Mouse (Mus musculus): Measurements from ENCODE around the gene Ddx39b. TPM values are rescaled to one million over a fixed set of nuclear protein-coding genes. Genes with fewer than 3 reads are reported as not detected.
"Not testable (repeated sequence)": the region's sequence is repeated elsewhere in the genome, so short reads cannot be mapped to it uniquely, and the experiment has no call there.

The Ddx39b gene
- polyA plus RNA-seq, 1 experiment from 2014 or later, result 340 TPM

- Histone ChIP-seq H3K9ac (ENCODE audit: low read length) (no peak overlapping the region), H3K4me1 (ENCODE audit: control insufficient read depth, insufficient read depth, low read length) (peaks cover 38% of the 10 kb centered on the region), H3K27ac (ENCODE audit: low read length) (no peak overlapping the region), H3K4me3 (replicated peaks; ENCODE audit: low read length) (no peak overlapping the region), H3K9me3 (replicated peaks; ENCODE audit: control insufficient read depth, low read length) (no peaks in the 10 kb centered on the region), H3K4me2 (ENCODE audit: low read depth, low read length) (0 out of 2 replicates have a peak overlapping the region, but pooled peaks have one; percentile 3), H3K27me3 (ENCODE audit: control insufficient read depth, insufficient read depth, low read length) (no peaks in the 10 kb centered on the region), H3K36me3 (ENCODE audit: control insufficient read depth, insufficient read depth, low read length) (peaks cover 8% of the 10 kb centered on the region; the same call in 1 of the 2 replicates)
- no peak for ATAC-seq (ENCODE audit: insufficient read depth, low FRiP score)
- 14% methylated on average over 12 of the region's 12 CpGs for WGBS
These were observed 9.5 kb upstream of the Ddx39b start for GRCm38 (mm10) chr17:35232043-35232442.

- Histone ChIP-seq H3K4me2 (ENCODE audit: low read depth, low read length) (0 out of 2 replicates have a peak overlapping the region, but pooled peaks have one; percentile 3), H3K4me1 (ENCODE audit: control insufficient read depth, insufficient read depth, low read length) (peaks cover 36% of the 10 kb centered on the region), H3K36me3 (ENCODE audit: control insufficient read depth, insufficient read depth, low read length) (peaks cover 8% of the 10 kb centered on the region; the same call in 1 of the 2 replicates), H3K4me3 (replicated peaks; ENCODE audit: low read length) (no peak overlapping the region), H3K9me3 (replicated peaks; ENCODE audit: control insufficient read depth, low read length) (no peaks in the 10 kb centered on the region), H3K27ac (ENCODE audit: low read length) (peak overlapping the region; percentile 98), H3K9ac (ENCODE audit: low read length) (no peak overlapping the region), H3K27me3 (ENCODE audit: control insufficient read depth, insufficient read depth, low read length) (no peaks in the 10 kb centered on the region)
- 67% methylated on average over 5 of the region's 5 CpGs for WGBS
- ATAC-seq (ENCODE audit: insufficient read depth, low FRiP score), result no peak
These were observed 8.9 kb upstream of the Ddx39b start for GRCm38 (mm10) chr17:35232659-35233058.

- Histone ChIP-seq H3K4me3 (replicated peaks; ENCODE audit: low read length) (peak within 1 kb of the TSS; percentile 65), H3K36me3 (ENCODE audit: control insufficient read depth, insufficient read depth, low read length) (peaks cover 8% of the 10 kb centered on the region; the same call in 1 of the 2 replicates), H3K9ac (ENCODE audit: low read length) (peak within 1 kb of the TSS; percentile 91), H3K27ac (ENCODE audit: low read length) (peak within 1 kb of the TSS; percentile 98), H3K4me1 (ENCODE audit: control insufficient read depth, insufficient read depth, low read length) (peaks cover 33% of the 10 kb centered on the region), H3K27me3 (ENCODE audit: control insufficient read depth, insufficient read depth, low read length) (no peaks in the 10 kb centered on the region), H3K9me3 (replicated peaks; ENCODE audit: control insufficient read depth, low read length) (no peaks in the 10 kb centered on the region), H3K4me2 (ENCODE audit: low read depth, low read length) (peak within 1 kb of the TSS; percentile 65)
- ATAC-seq (ENCODE audit: insufficient read depth, low FRiP score), result peak; percentile 11
- WGBS, result 40% methylated on average over 18 of the region's 18 CpGs
These were observed 8.2 kb upstream of the Ddx39b start, which contains the start of gene Atp6v1g2 for GRCm38 (mm10) chr17:35233114-35233980. Atp6v1g2 (plus strand) TSS chr17:35233660.

GRCm38 (mm10) chr17:35234090-35234489 is 7.5 kb upstream of the Ddx39b start:
- WGBS, result 75% methylated on average over 7 of the region's 7 CpGs
- Histone ChIP-seq H3K4me2 (ENCODE audit: low read depth, low read length) (peak overlapping the region; percentile 65), H3K9ac (ENCODE audit: low read length) (peak overlapping the region; percentile 48; the same call in 1 of the 2 replicates), H3K27ac (ENCODE audit: low read length) (peak overlapping the region; percentile 98), H3K4me3 (replicated peaks; ENCODE audit: low read length) (peak overlapping the region; percentile 65), H3K4me1 (ENCODE audit: control insufficient read depth, insufficient read depth, low read length) (peaks cover 33% of the 10 kb centered on the region)
- not testable (repeated sequence) for H3K36me3 ChIP-seq (ENCODE audit: control insufficient read depth, insufficient read depth, low read length); ATAC-seq (ENCODE audit: insufficient read depth, low FRiP score); H3K27me3 ChIP-seq (ENCODE audit: control insufficient read depth, insufficient read depth, low read length); H3K9me3 ChIP-seq (replicated peaks; ENCODE audit: control insufficient read depth, low read length)

GRCm38 (mm10) chr17:35234903-35235302 is 6.6 kb upstream of the Ddx39b start:
- Histone ChIP-seq H3K4me1 (ENCODE audit: control insufficient read depth, insufficient read depth, low read length) (peaks cover 29% of the 10 kb centered on the region), H3K4me3 (replicated peaks; ENCODE audit: low read length) (peak overlapping the region; percentile 65), H3K27ac (ENCODE audit: low read length) (peak overlapping the region; percentile 98), H3K4me2 (ENCODE audit: low read depth, low read length) (peak overlapping the region; percentile 65), H3K9ac (ENCODE audit: low read length) (peak overlapping the region; percentile 91), H3K9me3 (replicated peaks; ENCODE audit: control insufficient read depth, low read length) (no peaks in the 10 kb centered on the region), H3K27me3 (ENCODE audit: control insufficient read depth, insufficient read depth, low read length) (no peaks in the 10 kb centered on the region), H3K36me3 (ENCODE audit: control insufficient read depth, insufficient read depth, low read length) (no peaks in the 10 kb centered on the region)
- 3% methylated on average over 31 of the region's 31 CpGs for WGBS
- no peak; the same call in 1 of the 2 replicates for ATAC-seq (ENCODE audit: insufficient read depth, low FRiP score)

- H3K36me3 ChIP-seq (ENCODE audit: control insufficient read depth, insufficient read depth, low read length), result no peaks in the 10 kb centered on the region
- peak within 1 kb of the TSS; percentile 65 for H3K4me2 ChIP-seq (ENCODE audit: low read depth, low read length)
- peaks cover 37% of the 10 kb centered on the region for H3K4me1 ChIP-seq (ENCODE audit: control insufficient read depth, insufficient read depth, low read length)
- H3K27me3 ChIP-seq (ENCODE audit: control insufficient read depth, insufficient read depth, low read length), result no peaks in the 10 kb centered on the region
- WGBS, result 0% methylated on average over 35 of the region's 35 CpGs
- H3K9me3 ChIP-seq (replicated peaks; ENCODE audit: control insufficient read depth, low read length), result no peaks in the 10 kb centered on the region
- H3K27ac ChIP-seq (ENCODE audit: low read length), result peak within 1 kb of the TSS; percentile 98
- peak within 1 kb of the TSS; percentile 91 for H3K9ac ChIP-seq (ENCODE audit: low read length)
- peak; percentile 89 for ATAC-seq (ENCODE audit: insufficient read depth, low FRiP score)
- peak within 1 kb of the TSS; percentile 65 for H3K4me3 ChIP-seq (replicated peaks; ENCODE audit: low read length)
These were observed 5.7 kb upstream of the Ddx39b start, which contains the start of gene Nfkbil1 for GRCm38 (mm10) chr17:35235614-35236389. Nfkbil1 (minus strand) TSS chr17:35235792.

- peak; percentile 61 for ATAC-seq (ENCODE audit: insufficient read depth, low FRiP score)
- WGBS, result 1% methylated on average over 18 of the region's 18 CpGs
- H3K4me2 ChIP-seq (ENCODE audit: low read depth, low read length), result peak overlapping the region; percentile 65
These were observed 5.2 kb upstream of the Ddx39b start for GRCm38 (mm10) chr17:35236390-35236746.

GRCm38 (mm10) chr17:35236996-35237395 is 4.5 kb upstream of the Ddx39b start:
- H3K4me3 ChIP-seq (replicated peaks; ENCODE audit: low read length), result no peak overlapping the region
- ATAC-seq (ENCODE audit: insufficient read depth, low FRiP score), result no peak
- no peak overlapping the region for H3K4me2 ChIP-seq (ENCODE audit: low read depth, low read length)
- H3K27me3 ChIP-seq (ENCODE audit: control insufficient read depth, insufficient read depth, low read length), result no peaks in the 10 kb centered on the region
- H3K9me3 ChIP-seq (replicated peaks; ENCODE audit: control insufficient read depth, low read length), result no peaks in the 10 kb centered on the region
- no peak overlapping the region for H3K9ac ChIP-seq (ENCODE audit: low read length)
- no peaks in the 10 kb centered on the region for H3K36me3 ChIP-seq (ENCODE audit: control insufficient read depth, insufficient read depth, low read length)
- H3K4me1 ChIP-seq (ENCODE audit: control insufficient read depth, insufficient read depth, low read length), result peaks cover 39% of the 10 kb centered on the region
- WGBS, result 77% methylated on average over 9 of the region's 9 CpGs
- no peak overlapping the region for H3K27ac ChIP-seq (ENCODE audit: low read length)

More at GRCm38 (mm10) chr17:35236390-35236746, 5.2 kb upstream of the Ddx39b start:
- no peaks in the 10 kb centered on the region for H3K27me3 ChIP-seq (ENCODE audit: control insufficient read depth, insufficient read depth, low read length)
- H3K9me3 ChIP-seq (replicated peaks; ENCODE audit: control insufficient read depth, low read length), result no peaks in the 10 kb centered on the region
- H3K27ac ChIP-seq (ENCODE audit: low read length), result peak overlapping the region; percentile 98
- peak overlapping the region; percentile 91 for H3K9ac ChIP-seq (ENCODE audit: low read length)
- no peaks in the 10 kb centered on the region for H3K36me3 ChIP-seq (ENCODE audit: control insufficient read depth, insufficient read depth, low read length)
- peak overlapping the region; percentile 65 for H3K4me3 ChIP-seq (replicated peaks; ENCODE audit: low read length)
- peaks cover 39% of the 10 kb centered on the region for H3K4me1 ChIP-seq (ENCODE audit: control insufficient read depth, insufficient read depth, low read length)

All from stomach, embryonic 16.5 days (tissue).